Mouse (Mus musculus) small intestine, adult 2 months (tissue): ENCODE results near the gene Tmem200a.

Experiments used
- CTCF ChIP-seq: fragments of 200-500 bp; IDR thresholded peaks from 2 replicates; pipeline ENCODE4 v1.5.1; 2012; ENCODE audit warnings: low read depth, mild to moderate bottlenecking, control low read depth, inconsistent platforms, low read length, moderate library complexity, mixed read lengths; ENCODE audit not compliant: insufficient replicate concordance, insufficient read length; ENCODE audit errors: extremely low read depth
- POLR2A ChIP-seq: fragments of 200-500 bp; IDR thresholded peaks from 2 replicates; pipeline ENCODE4 v1.6.1; 2012; ENCODE audit warnings: low read depth, mild to moderate bottlenecking, control low read depth, inconsistent platforms, low read length, moderate library complexity

DNA sequence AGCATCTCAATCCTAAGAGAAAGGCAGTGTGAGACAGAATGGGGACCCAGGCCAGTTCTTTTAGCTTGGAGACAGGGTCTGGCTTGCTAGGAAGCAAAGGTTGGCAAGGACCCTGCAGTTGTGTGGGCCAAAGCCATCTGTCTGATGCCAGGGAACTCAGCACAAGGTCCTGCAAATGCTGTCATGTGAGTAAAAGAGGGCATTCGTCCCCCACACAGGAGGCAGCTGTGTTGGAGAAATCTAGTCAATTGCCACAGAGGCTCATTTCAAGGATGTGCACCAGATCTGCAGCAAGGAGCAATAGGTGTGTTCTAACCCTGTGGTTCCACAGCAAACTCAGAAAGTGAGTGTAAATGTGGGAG, 41.0 kb upstream of the Tmem200a start:
- TF ChIP-seq POLR2A (no peak), CTCF (no peak)
